Mouse (Mus musculus): ENCODE results near the gene 1700057G04Rik. TPM values are rescaled to one million over a fixed set of nuclear protein-coding genes. Genes with fewer than 3 reads are reported as not detected.

Gene 1700057G04Rik
- polyA plus RNA-seq, 1 experiment from 2014 or later = not detected

GRCm38 (mm10) chr9:92331383-92331782 is 22.2 kb downstream of the 1700057G04Rik start:
- Histone ChIP-seq H3K27me3 (replicated peaks; ENCODE audit: insufficient read depth, low read length) (no peaks in the 10 kb centered on the region), H3K4me1 (ENCODE audit: insufficient read depth, low read depth, low read length) (no peaks in the 10 kb centered on the region), H3K4me2 (replicated peaks; ENCODE audit: low read depth, low read length) (no peak overlapping the region), H3K36me3 (ENCODE audit: insufficient read depth, low read length) (no peaks in the 10 kb centered on the region), H3K27ac (ENCODE audit: low read length) (no peak overlapping the region), H3K4me3 (ENCODE audit: low read depth, low read length) (no peak overlapping the region), H3K9me3 (ENCODE audit: low read length) (no peaks in the 10 kb centered on the region), H3K9ac (replicated peaks; ENCODE audit: low read depth) (no peak overlapping the region)
- TF ChIP-seq CTCF (IDR thresholded peaks at IDR 0.05) (no peak), EP300 (IDR thresholded peaks at IDR 0.05) (no peak)
- no peak for DNase-seq (ENCODE audit: low spot score)
- no peak for ATAC-seq
- 83% methylated on average over 4 of the region's 4 CpGs for WGBS

- H3K9me3 ChIP-seq (ENCODE audit: low read length) = no peaks in the 10 kb centered on the region
- H3K4me1 ChIP-seq (ENCODE audit: insufficient read depth, low read depth, low read length) = no peaks in the 10 kb centered on the region
- H3K27me3 ChIP-seq (replicated peaks; ENCODE audit: insufficient read depth, low read length) = no peaks in the 10 kb centered on the region
- WGBS = 94% methylated on average over 10 of the region's 10 CpGs
- TF ChIP-seq CTCF (IDR thresholded peaks at IDR 0.05) = no peak
- TF ChIP-seq EP300 (IDR thresholded peaks at IDR 0.05) = no peak
- no peak for ATAC-seq
- no peak overlapping the region for H3K4me3 ChIP-seq (ENCODE audit: low read depth, low read length)
- H3K36me3 ChIP-seq (ENCODE audit: insufficient read depth, low read length) = no peaks in the 10 kb centered on the region
- DNase-seq (ENCODE audit: low spot score) = no peak
- no peak overlapping the region for H3K27ac ChIP-seq (ENCODE audit: low read length)
- H3K4me2 ChIP-seq (replicated peaks; ENCODE audit: low read depth, low read length) = no peak overlapping the region
- no peak overlapping the region for H3K9ac ChIP-seq (replicated peaks; ENCODE audit: low read depth)
Measured at GRCm38 (mm10) chr9:92334845-92335244, 25.7 kb downstream of the 1700057G04Rik start.

GRCm38 (mm10) chr9:92335277-92335818 is 26.2 kb downstream of the 1700057G04Rik start:
- Histone ChIP-seq H3K27me3 (replicated peaks; ENCODE audit: insufficient read depth, low read length) (no peaks in the 10 kb centered on the region), H3K4me1 (ENCODE audit: insufficient read depth, low read depth, low read length) (no peaks in the 10 kb centered on the region), H3K9ac (replicated peaks; ENCODE audit: low read depth) (no peak overlapping the region), H3K9me3 (ENCODE audit: low read length) (no peaks in the 10 kb centered on the region), H3K4me3 (ENCODE audit: low read depth, low read length) (no peak overlapping the region), H3K27ac (ENCODE audit: low read length) (no peak overlapping the region), H3K36me3 (ENCODE audit: insufficient read depth, low read length) (no peaks in the 10 kb centered on the region), H3K4me2 (replicated peaks; ENCODE audit: low read depth, low read length) (no peak overlapping the region)
- TF ChIP-seq CTCF (IDR thresholded peaks at IDR 0.05) = no peak
- no peak for TF ChIP-seq EP300 (IDR thresholded peaks at IDR 0.05)
- DNase-seq (ENCODE audit: low spot score) (no peak), ATAC-seq (no peak)
- WGBS = 79% methylated on average over 6 of the region's 6 CpGs

- 93% methylated on average over 1 of the region's 1 CpGs for WGBS
- DNase-seq (ENCODE audit: low spot score) (no peak), ATAC-seq (no peak)
- TF ChIP-seq EP300 (IDR thresholded peaks at IDR 0.05) (no peak), CTCF (IDR thresholded peaks at IDR 0.05) (no peak)
- Histone ChIP-seq H3K27me3 (replicated peaks; ENCODE audit: insufficient read depth, low read length) (no peaks in the 10 kb centered on the region), H3K27ac (ENCODE audit: low read length) (no peak overlapping the region), H3K4me2 (replicated peaks; ENCODE audit: low read depth, low read length) (no peak overlapping the region), H3K9me3 (ENCODE audit: low read length) (no peaks in the 10 kb centered on the region), H3K9ac (replicated peaks; ENCODE audit: low read depth) (no peak overlapping the region), H3K4me1 (ENCODE audit: insufficient read depth, low read depth, low read length) (no peaks in the 10 kb centered on the region), H3K4me3 (ENCODE audit: low read depth, low read length) (no peak overlapping the region), H3K36me3 (ENCODE audit: insufficient read depth, low read length) (no peaks in the 10 kb centered on the region)
Measured at GRCm38 (mm10) chr9:92337063-92337462, 27.9 kb downstream of the 1700057G04Rik start.

- no peak overlapping the region for H3K4me3 ChIP-seq (ENCODE audit: low read depth, low read length)
- H3K36me3 ChIP-seq (ENCODE audit: insufficient read depth, low read length) = no peaks in the 10 kb centered on the region
- no peak for TF ChIP-seq EP300 (IDR thresholded peaks at IDR 0.05)
- no peak overlapping the region for H3K4me2 ChIP-seq (replicated peaks; ENCODE audit: low read depth, low read length)
- no peak overlapping the region for H3K9ac ChIP-seq (replicated peaks; ENCODE audit: low read depth)
- H3K4me1 ChIP-seq (ENCODE audit: insufficient read depth, low read depth, low read length) = no peaks in the 10 kb centered on the region
- ATAC-seq = no peak
- no peaks in the 10 kb centered on the region for H3K9me3 ChIP-seq (ENCODE audit: low read length)
- no peak overlapping the region for H3K27ac ChIP-seq (ENCODE audit: low read length)
- WGBS = 72% methylated on average over 3 of the region's 3 CpGs
- DNase-seq (ENCODE audit: low spot score) = no peak
- no peaks in the 10 kb centered on the region for H3K27me3 ChIP-seq (replicated peaks; ENCODE audit: insufficient read depth, low read length)
Measured at GRCm38 (mm10) chr9:92337661-92338060, 28.5 kb downstream of the 1700057G04Rik start.

GRCm38 (mm10) chr9:92338954-92339353 is 29.8 kb downstream of the 1700057G04Rik start:
- WGBS = 43% methylated on average over 1 of the region's 1 CpGs
- H3K27ac ChIP-seq (ENCODE audit: low read length) = no peak overlapping the region
- ATAC-seq = no peak
- H3K36me3 ChIP-seq (ENCODE audit: insufficient read depth, low read length) = no peaks in the 10 kb centered on the region
- TF ChIP-seq CTCF (IDR thresholded peaks at IDR 0.05) (no peak), EP300 (IDR thresholded peaks at IDR 0.05) (no peak)
- no peak overlapping the region for H3K4me3 ChIP-seq (ENCODE audit: low read depth, low read length)
- no peak overlapping the region for H3K9ac ChIP-seq (replicated peaks; ENCODE audit: low read depth)
- DNase-seq (ENCODE audit: low spot score) = no peak
- H3K9me3 ChIP-seq (ENCODE audit: low read length) = no peaks in the 10 kb centered on the region
- no peak overlapping the region for H3K4me2 ChIP-seq (replicated peaks; ENCODE audit: low read depth, low read length)
- H3K4me1 ChIP-seq (ENCODE audit: insufficient read depth, low read depth, low read length) = no peaks in the 10 kb centered on the region
- H3K27me3 ChIP-seq (replicated peaks; ENCODE audit: insufficient read depth, low read length) = no peaks in the 10 kb centered on the region

GRCm38 (mm10) chr9:92351924-92352323 is 42.7 kb downstream of the 1700057G04Rik start:
- no peak for DNase-seq (ENCODE audit: low spot score)
- no peak overlapping the region for H3K9ac ChIP-seq (replicated peaks; ENCODE audit: low read depth)
- no peaks in the 10 kb centered on the region for H3K4me1 ChIP-seq (ENCODE audit: insufficient read depth, low read depth, low read length)
- no peak for ATAC-seq
- H3K27ac ChIP-seq (ENCODE audit: low read length) = no peak overlapping the region
- H3K4me3 ChIP-seq (ENCODE audit: low read depth, low read length) = no peak overlapping the region
- 89% methylated on average over 1 of the region's 1 CpGs for WGBS
- H3K27me3 ChIP-seq (replicated peaks; ENCODE audit: insufficient read depth, low read length) = no peaks in the 10 kb centered on the region
- no peaks in the 10 kb centered on the region for H3K9me3 ChIP-seq (ENCODE audit: low read length)
- no peak overlapping the region for H3K4me2 ChIP-seq (replicated peaks; ENCODE audit: low read depth, low read length)
- H3K36me3 ChIP-seq (ENCODE audit: insufficient read depth, low read length) = no peaks in the 10 kb centered on the region
- TF ChIP-seq CTCF (IDR thresholded peaks at IDR 0.05) = no peak
- no peak for TF ChIP-seq EP300 (IDR thresholded peaks at IDR 0.05)
